In genomic region chr15:15097391-15097790, GRCm38 (mm10) we compare ENCODE assay signal across 19 mouse cellular contexts.
A peak's percentile ranks its signal among the peaks of the same experiment; 100 is the strongest.
DNase-seq lines count a peak whose midpoint lies in the region; TF ChIP-seq lines count a peak whose summit lies in the region.
"Had no signal": no experiment of that assay in that cellular context is flagged by ENCODE, and none has a peak within 500 bp of the region (broad histone marks: within the 10 kb centered on the region; RNA-seq: fewer than 3 reads in every experiment).

No protein-coding gene starts in this region.

- H3K9me3 ChIP-seq in MEL (replicated peaks; ENCODE audit: insufficient read depth, low read length), result no peaks in the 10 kb centered on the region
- H3K9me3 ChIP-seq: G1E had no signal

- no peak overlapping the region for H3K4me3 ChIP-seq in MEL (ENCODE audit: control insufficient read depth in 1 of 2, insufficient read depth in 1 of 2, low read depth in 2 of 2, low read length in 2 of 2)

- peak; percentile 67 to 78; a peak in 3 of 4 replicates for TF ChIP-seq EP300 in MEL (IDR thresholded peaks at IDR 0.05; ENCODE audit: low read depth in 1 of 2, low read length in 2 of 2)

- TF ChIP-seq RAD21 in MEL (IDR thresholded peaks at IDR 0.05; ENCODE audit: low read depth, low read length), result no peak

- H3K27ac ChIP-seq in MEL (ENCODE audit: control insufficient read depth, low read depth, low read length), result no peak overlapping the region

- no peak for TF ChIP-seq CTCF in MEL (IDR thresholded peaks at IDR 0.05 in 2 of 3, conservative IDR thresholded peaks at IDR 0.05 in 1 of 3; ENCODE audit: control insufficient read depth in 1 of 3, insufficient read depth in 1 of 3, low read depth in 2 of 3, low read length in 3 of 3, poor library complexity in 1 of 3, severe bottlenecking in 1 of 3)

- no peak overlapping the region for H3K9ac ChIP-seq in MEL (ENCODE audit: control insufficient read depth, low read depth, low read length, poor library complexity, severe bottlenecking)

- no peak for TF ChIP-seq POLR2A in MEL (IDR thresholded peaks at IDR 0.05; ENCODE audit: control insufficient read depth in 1 of 2, insufficient read depth in 1 of 2, low read depth in 1 of 2, low read length in 2 of 2, poor library complexity in 1 of 2)

- no peaks in the 10 kb centered on the region for H3K79me2 ChIP-seq in MEL (ENCODE audit: control insufficient read depth, insufficient read depth, low read length, poor library complexity)

- DNase-seq in MEL (ENCODE audit: low read depth, low spot score), result peak; percentile 59
- peak; percentile 44 for DNase-seq in MEL-GATA-1-ER (ENCODE audit: extremely low read depth, low read depth)
- DNase-seq in left cerebral cortex, postnatal 4 days, result no peak
- no peak for DNase-seq in Muller cell, postnatal 12 days (ENCODE audit: inconsistent ontology term)
- DNase-seq: adrenal gland, adult 2 months; adrenal gland, adult 8-10 months; adrenal gland, postnatal 10 days; adrenal gland, postnatal 14 days; adrenal gland, postnatal 25 days; adrenal gland, postnatal 36 days; B cell, adult 2 months; cerebellum, adult 11 months; cerebellum, adult 11-12 months; cerebellum, adult 18-20 months; cerebellum, adult 2 months; cerebellum, adult 8-10 months; cerebellum, adult 9-10 months had no signal

- H3K4me1 ChIP-seq in MEL (ENCODE audit: control insufficient read depth in 1 of 2, insufficient read depth in 2 of 2, low read length in 2 of 2), result peaks cover 3 to 5% of the 10 kb centered on the region in 2 experiments; a peak in 2 of 4 replicates

- intact Hi-C loops in left cerebral cortex, postnatal 4 days (cut with DNase I), result no loop called here

- H3K27me3 ChIP-seq in MEL (ENCODE audit: control insufficient read depth in 1 of 2, insufficient read depth in 2 of 2, low read length in 2 of 2), result no peaks in the 10 kb centered on the region
- H3K27me3 ChIP-seq: CH12.LX had no signal

- H3K36me3 ChIP-seq in MEL (ENCODE audit: control insufficient read depth in 1 of 2, insufficient read depth in 2 of 2, low read length in 2 of 2), result peaks cover 0 to 6% of the 10 kb centered on the region in 2 experiments; a peak in 2 of 4 replicates
- H3K36me3 ChIP-seq: G1E had no signal

TF ChIP-seq in MEL, 35 proteins besides CTCF, POLR2A, EP300 and RAD21:
- TF ChIP-seq ETS1 (IDR thresholded peaks at IDR 0.05; ENCODE audit: low read depth, low read length) (peak; percentile 53; the same call in 1 of the 2 replicates), RCOR1 (IDR thresholded peaks at IDR 0.05; ENCODE audit: low read depth, low read length) (peak; percentile 75; the same call in 1 of the 2 replicates), TCF12 (IDR thresholded peaks at IDR 0.05; ENCODE audit: low read depth, low read length) (peak; percentile 34; the same call in 1 of the 2 replicates), JUND (IDR thresholded peaks at IDR 0.05; ENCODE audit: low read depth, low read length) (no peak), NELFE (IDR thresholded peaks at IDR 0.05; ENCODE audit: low read depth, low read length) (no peak), GATA1 (IDR thresholded peaks at IDR 0.05; ENCODE audit: low read depth, low read length) (peak; percentile 71)
TF ChIP-seq in MEL: peak in this region for 4.

Comparison
In these comparisons a context has a peak if more than half of its experiments do, and no peak if none do; other contexts are left out.
1. DNase-seq: peak in MEL (single experiment) and MEL-GATA-1-ER (single experiment); none in left cerebral cortex, postnatal 4 days (single experiment) and Muller cell, postnatal 12 days (single experiment).